Mouse (Mus musculus) layer of hippocampus, postnatal 10 days (tissue): ENCODE measurements at regions not wholly inside any gene's neighbourhood (a gene's known extent, or its start where the extent isn't known, plus 50 kb on each side); places are given as distances from the start of the nearest gene placed in this dataset.
"Not testable (repeated sequence)": the region's sequence is repeated elsewhere in the genome, so short reads cannot be mapped to it uniquely, and the experiment has no call there.

Experiments
- DNase-seq, 2 experiments: peaks; one replicate each; pipeline ENCODE4 v3.0.0; 2021; ENCODE audit warnings: low spot score in 2 of 2

DNA sequence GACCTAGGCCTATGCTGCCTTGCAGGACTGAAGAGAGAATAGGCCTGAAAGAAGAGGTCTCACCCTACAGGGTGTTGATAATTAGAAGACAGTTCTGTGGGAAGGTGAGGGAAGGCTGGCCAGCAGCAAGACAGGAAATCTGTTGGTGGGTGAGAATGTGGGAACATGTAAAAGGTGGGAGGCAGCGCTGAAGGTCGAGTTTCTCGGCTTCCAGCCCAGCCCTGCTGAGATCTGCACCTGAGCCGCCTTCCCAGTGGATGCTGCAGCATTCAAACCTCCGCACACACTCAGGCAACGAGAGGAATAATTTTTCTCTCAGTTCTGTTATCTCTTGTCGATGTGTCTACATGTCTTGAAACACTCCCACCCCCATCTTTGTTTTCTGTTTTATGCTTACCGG lies 89.9 kb upstream of the Atp1b1 start:
- DNase-seq, result no peak

DNA sequence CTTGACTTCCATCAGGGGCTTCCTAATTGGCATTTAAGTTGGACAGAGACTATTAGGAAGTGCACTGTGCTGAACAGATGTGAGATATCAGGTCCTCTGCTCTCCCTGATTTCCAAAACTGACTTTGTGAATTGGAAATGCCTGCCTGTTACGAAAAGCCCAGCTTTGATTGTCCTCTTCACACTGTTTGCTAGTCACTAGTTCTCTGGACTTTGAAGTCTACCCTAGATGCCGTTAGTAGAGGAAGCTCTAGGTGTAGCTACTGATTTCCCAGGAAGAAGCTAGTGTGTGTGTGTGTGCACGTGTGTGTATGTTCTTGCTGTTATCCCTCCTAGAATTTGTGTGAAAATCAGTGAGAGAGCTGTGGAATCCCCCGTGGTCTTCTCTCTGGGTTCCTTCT lies 87.7 kb upstream of the Atp1b1 start:
- no peak for DNase-seq

DNA sequence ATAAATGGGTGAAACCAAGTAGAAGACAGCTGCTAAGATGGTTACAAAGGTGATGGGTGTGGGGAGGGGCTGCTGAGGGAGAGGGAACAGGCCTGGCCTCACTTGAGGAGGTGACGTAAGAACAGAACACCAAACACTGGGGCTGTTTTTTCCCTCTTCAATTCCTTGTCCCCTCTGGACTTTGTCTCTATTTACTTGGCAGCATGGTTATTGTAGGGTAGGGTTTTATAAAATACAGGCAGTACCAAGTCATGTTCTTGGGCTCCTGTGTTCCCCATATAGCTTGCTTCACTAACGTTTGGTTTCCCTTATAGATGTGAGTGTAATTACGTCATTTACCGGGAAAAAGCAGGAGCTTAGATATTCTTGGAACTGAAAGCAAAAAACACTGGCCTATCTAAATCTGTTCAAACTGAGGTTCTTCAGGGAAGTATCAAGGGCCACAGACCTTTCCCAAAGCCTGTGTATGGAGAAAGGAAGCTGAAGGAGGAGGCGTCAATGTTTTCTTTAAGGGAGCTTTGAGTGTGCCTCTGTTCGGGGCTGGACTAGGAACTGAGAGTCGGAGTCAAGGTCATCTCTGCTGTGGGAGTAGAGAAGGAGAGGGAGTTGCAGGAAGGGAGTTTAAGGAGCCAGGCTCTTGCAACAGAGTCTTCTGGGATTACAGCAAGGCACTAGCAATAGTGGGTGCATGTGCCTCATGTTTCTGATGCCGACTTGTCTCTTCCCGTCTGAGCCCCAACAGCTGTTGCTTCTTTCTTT lies 85.1 kb upstream of the Atp1b1 start:
- no peak for DNase-seq

DNA sequence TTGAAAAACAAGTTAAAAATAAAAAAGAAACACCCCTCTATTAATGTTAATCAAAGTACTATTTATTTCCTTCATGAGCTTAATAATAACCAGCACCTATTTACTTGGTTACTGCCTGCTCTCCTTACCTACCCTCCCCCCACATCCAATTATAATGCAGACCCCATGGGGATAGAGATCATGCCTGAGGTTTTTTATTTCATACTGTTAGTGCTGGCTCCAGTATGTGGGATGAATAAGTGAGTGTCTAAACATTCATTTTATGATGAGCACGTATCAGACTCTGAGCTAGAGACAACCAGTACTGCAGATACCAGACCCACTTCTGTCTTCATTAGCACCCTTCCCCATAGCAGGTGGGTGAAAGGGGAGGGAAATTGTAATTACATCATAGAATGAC lies 83.6 kb upstream of the Atp1b1 start:
- no peak for DNase-seq

DNA sequence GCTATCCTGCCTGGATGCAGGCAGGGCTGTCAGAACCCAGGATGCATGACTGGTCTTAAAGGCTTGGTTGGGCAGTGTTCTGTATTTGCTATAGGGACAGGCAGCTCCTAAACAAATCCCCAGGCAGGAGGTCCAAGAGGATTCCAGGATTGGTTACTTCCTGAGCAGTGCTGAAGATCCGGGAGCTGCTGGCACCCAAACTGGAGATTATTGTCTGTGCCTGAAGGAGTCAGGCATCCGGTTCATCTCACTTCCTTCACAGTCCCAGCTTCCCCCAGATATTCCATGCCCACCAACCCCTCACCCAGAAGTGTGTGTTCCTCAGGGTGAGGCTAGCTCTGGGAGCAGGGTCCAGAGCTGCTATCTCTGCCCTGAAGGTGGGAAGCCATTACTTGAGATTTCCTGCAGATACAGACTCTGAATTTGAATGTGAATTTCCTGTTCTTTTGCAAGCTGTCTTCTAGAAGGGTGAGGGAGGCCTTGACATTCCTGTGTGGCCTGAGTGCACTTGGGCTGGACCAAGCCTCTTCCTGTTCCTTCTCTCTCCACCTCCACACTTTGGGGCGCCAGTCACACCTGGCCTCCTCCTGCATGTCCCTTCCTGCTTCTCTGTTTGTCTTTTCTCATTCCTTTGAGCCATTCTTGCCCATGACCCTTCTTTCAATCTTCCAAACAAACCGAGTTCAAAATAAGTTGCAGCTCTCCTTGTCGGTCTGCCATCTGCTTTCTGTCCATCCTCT lies 80.3 kb upstream of the Atp1b1 start:
- no peak for DNase-seq

DNA sequence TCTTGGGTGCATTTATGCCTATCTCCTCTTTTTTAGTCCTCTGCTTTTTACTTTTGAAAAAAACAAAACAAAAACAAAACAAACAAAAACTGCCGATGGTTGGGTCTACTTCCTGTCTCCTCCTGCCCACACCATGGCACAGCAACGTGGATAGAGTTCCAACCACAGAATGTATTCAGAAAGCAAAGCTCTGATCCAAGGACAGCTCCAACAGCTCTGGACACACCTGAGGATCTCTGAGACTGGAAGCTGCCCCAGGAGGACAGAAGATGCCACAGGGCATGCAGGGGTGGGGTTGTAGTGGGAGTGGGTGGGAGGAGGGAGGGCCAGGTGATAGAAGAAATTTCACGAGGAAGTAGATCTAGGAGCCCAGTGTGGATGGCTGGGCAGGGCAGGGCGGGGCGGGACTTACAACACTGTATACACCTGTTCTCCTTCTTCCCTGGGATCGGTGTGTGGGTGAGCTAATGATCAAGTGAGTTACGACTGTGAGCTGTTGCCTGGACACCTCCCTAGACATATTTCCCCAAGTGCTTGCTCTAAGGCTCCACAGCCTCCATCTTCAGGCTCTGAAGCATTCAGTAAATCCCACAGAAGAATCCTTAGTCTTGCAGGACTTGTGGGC lies 79.3 kb upstream of the Atp1b1 start:
- DNase-seq, result no peak

DNA sequence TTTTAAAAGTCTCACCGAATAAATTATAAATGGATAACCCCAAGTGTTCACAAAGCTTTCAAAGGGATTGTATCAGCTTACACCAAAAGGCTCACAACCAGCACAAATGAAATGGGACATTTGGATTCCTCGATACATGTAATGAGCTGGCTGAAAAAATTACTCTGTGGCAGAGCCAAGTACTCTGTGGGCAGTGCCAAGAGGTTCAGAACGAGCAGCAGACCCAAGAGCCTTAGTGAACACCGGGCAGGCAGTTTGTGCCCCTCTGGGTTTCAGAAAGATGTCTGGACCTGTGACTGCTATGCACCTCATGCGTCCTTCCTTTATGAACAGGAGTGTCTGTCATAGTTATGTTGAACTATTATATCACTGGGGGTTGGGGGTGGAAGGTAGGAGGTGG lies 74.0 kb upstream of the Atp1b1 start:
- peak in 1 of 2 experiments; percentile 31 for DNase-seq

DNA sequence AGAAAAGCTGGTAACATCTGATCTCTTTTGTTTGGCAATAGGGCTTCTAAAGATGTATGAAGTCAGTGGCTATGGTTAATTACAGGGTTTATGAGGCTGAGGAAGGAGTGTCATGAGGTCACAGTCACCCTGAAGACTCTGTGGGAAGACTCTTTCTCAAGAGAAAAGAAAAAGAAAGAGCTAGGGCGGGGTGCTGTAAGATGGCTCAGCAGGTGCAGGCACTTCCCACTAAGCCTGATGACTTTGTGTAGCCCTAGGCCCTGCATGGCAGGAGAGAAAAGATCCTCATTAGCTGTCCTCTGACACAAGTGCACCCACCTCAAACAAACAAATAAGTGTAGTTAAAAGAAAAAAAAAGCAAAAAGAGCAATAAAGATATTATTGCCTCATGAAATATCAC lies 73.6 kb upstream of the Atp1b1 start:
- DNase-seq, result no peak

DNA sequence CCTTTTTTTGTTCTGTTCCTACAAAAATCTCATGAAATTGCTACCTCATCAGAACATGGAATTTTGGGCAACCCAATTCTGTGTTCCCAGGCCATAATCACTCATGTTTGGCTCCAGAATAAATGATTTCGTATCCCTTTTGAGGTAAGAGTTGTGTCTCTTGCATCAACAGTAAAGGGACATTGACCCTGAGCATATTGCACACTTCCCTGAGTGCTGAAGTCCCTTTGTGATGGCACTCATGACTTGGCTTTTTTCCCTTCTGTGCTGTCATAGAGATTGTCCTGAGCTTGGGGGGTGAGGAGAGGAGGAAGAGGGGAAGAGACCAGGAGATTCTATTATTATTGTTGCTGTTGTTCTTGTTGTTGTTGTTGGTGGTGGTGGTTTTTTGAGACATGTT lies 68.6 kb upstream of the Atp1b1 start:
- DNase-seq, result no peak

DNA sequence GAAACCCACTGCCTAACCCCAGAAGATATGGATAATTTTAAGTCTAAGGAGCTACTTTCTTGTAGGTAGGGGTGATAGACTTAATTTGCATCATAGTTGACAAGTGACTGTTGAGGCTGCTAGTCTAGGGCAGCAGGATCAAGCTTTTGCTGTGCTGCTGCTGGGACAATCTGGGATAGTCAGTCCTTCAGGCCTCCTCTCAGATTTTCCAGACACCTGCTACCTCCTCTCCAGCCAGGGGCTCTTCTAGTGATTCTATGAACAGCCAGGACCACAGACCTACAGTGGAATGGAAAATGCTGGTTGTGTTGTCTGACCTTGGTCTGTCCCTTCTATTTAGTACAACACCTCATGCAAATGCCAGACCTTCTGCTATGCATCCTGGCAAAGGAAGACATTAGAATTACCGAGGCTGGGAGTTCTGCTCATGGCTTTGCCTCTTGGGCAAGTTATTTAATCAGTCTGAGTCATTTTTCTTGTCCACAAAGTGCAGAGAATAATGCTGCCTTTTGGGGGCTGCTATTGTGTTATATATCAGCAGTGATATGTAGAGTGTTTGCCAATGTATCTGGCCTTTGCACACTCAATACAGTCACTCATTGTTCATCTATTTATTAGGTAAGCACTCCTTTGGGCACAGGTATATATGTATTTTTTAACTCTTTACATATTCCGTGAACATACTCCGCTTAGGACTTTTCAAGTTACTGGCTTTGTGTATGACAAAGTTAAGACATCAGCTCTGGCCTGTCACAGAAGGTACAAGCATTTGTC lies 64.4 kb upstream of the Atp1b1 start:
- no peak for DNase-seq

DNA sequence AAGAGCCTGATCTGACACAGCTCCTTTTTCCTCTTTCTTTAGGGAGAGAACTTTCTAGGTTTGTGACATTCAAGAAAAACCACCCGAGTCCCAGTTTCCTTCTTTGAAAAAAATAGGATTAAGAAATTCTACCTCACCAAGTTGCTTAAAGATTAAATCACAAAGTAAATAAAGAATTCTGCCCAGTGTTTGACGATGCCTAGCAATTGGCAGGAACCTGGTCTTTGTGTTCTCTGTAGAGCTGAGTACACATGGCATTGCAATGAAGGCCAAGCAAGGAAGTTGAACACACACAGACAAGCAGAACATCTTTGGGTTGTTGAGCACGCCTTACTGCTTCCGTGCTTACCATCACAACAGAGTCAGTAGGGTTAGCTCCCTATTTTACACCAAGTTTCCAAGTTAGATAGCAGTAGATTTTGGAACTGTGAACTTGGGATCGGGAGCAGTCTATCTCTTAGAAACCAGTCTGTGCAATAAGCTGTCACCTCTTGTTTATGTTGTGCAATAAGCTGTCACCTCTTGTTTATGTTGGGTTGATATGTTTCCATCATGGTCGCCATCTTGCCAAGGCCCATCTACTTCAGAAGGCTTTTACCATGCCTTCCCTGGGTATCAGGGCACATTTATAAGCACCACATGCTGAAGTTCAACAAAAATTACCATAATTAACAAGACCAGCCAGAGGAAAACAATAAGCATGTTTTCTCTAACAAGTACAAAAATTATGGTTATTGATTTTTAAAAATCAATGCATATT lies 63.4 kb upstream of the Atp1b1 start:
- DNase-seq, result no peak

DNA sequence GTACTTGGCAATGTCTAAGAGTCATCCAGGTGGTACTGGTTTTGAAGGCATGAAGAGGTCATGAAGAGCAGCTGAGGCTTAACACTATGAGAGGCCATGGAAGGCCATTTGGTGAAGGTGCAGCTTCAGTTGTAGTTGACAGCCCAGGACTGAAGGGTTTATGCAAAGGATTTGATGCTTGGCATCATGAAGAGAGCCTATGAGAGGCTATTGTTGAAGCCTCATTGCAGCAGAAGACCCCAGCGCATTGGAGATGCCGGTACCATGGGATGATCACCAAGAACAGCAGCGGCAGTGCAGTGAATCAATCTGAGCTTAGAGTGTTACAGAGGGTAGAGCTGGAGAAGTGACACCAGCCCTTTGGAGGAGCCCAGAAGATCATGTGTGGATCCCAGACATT lies 60.7 kb upstream of the Atp1b1 start:
- DNase-seq, result no peak

DNA sequence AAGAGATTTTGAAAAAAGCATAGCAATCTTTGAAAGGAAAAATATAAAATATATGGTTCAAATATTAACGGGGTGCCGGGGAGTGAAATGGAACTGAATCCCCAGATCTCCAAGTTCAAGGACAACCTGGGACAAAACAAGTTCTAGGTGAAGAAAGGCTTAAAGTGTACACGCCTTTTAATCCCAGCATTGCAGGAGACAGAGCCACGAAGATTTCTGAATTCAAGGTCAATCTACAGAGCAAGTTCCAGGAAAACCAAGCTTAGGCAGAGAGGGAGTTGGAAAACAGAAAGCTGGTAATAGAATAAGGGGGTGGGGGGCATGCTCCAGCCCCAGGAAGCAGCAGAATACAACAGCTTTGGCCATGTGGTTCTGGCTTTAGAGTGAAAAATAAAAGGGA lies 60.2 kb upstream of the Atp1b1 start:
- no peak for DNase-seq

DNA sequence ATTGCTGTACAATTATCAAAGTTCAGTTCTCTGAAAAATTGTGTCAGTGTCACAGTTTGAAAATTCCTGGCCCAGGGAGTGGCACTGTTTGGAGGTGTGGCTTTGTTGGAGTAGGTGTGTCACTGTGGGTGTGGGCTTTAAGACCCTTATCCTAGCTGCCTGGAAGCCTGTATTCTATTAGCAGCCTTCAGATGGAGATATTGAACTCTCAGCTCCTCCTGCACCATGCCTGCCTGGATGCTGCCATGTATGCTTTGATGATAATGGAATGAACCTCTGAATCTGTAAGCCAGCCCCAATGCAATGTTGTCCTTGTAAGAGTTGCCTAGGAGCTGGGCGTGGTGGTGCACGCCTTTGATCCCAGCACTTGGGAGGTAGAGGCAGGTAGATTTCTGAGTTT lies 59.2 kb upstream of the Atp1b1 start:
- DNase-seq, result not testable (repeated sequence)

DNA sequence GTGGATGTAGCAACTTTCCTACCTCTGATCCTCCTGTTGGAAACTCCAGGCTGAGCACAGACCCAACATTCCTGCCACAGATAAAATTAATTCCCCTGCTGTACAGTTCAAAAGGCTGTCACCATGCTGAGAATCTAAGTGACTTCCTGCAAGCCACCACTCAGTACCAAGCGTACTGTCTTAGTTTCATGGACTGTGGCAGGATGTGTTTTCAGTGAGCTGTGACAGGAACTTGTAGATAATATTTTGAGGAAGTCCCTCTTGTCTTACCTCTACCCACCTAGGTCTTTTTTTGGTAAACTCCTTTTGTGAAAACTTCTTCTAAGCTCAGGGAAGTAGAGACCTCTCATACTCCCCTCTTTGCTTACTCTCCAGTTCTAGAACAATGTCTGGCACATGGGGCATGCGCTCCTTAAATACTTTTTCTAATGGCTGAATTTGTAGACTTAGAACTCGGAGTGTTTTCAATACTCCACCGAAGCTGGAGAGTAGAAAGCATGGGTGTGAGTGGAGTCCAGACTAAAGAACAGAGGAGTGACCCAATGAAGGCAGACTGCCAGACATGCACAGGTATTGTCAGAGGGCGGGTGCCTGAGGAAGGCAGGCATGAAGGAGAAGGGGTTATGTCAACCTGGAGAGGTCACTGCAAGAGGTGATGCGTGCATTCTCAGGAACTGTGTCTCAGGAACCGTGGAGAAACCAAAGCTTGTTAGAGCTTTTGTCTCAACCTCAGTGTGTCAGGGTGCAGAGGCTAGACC lies 53.7 kb upstream of the Atp1b1 start:
- no peak for DNase-seq

DNA sequence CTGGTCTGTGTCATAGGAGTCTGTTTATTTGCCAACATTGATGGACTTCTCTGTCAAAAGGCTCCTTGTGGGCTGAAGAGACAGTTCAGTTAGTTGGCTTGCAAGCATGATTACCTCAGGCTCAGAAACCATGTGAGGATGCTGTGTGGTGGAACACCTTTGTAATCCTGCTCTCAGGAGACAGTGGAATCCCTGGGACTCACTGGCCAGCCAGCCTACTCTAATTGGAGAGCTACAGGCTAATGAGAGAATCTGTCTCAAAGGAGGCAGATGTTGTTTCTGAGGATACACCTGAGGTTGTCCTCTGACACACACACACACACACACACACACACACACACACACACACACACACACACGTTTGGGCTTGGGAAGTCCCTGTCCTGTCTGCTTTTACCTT lies 51.1 kb upstream of the Atp1b1 start:
- DNase-seq, result no peak

DNA sequence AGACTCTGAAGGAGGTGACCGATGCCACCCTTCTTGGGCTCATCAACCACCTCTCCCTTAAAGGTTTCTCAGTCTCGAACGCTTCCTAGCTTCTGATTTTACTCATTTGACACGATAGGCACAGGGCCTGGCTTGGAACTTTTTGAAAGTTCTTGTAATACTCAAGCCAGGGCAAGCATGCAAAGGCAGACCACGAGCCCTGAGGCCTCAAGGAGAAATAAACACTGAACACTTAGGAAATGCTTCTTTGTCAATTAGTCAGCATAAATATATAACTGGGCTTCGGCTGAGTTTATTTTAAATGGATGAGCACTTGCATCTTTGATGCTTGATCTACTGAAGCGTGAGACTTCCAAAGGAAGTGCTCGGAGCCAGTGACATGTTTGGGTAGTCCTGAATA lies 50.4 kb upstream of the Atp1b1 start:
- DNase-seq, result no peak

DNA sequence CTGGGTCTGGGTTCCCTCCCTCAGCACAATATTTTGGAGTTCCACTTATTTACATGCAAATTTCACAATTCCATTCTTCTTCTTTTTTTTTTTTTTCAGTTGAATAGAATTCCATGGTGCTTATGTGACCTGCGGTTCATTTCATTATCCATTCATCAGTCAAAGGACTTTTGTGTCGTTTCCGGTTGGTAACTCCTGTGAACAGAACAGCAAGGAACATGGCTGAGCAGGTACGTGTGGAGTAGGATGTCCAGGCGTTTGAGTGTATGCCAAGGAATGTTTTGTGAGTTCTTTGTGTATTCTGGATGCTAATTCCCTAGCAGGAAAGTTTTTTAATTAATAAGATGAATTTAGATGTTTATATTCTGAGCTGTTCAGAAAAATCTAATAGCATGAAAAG lies 50.0 kb upstream of the Atp1b1 start:
- DNase-seq, result no peak
